Mouse (Mus musculus): ENCODE data around the gene Tspoap1. TPM values are rescaled to one million over a fixed set of nuclear protein-coding genes. Genes with fewer than 3 reads are reported as not detected.
A peak's percentile ranks its signal among the peaks of the same experiment; 100 is the strongest.

Tspoap1 gene
- total RNA-seq (2015; ENCODE audit: low replicate concordance) (6.7 and 8.6 TPM in 2 replicates), total RNA-seq (2017; ENCODE audit: low replicate concordance) (9.2 and 21.3 TPM in 2 replicates)

- no peak for ATAC-seq (replicated peaks; ENCODE audit: low FRiP score, poor library complexity, severe bottlenecking)
Observed at GRCm38 (mm10) chr11:87760301-87761081, at the start of gene Tspoap1. Gene Tspoap1 (plus strand): TSS chr11:87760541.

GRCm38 (mm10) chr11:87712188-87712587 lies 48.2 kb upstream of the Tspoap1 start:
- no peak for ATAC-seq (replicated peaks; ENCODE audit: low FRiP score, poor library complexity, severe bottlenecking)

- ATAC-seq (replicated peaks; ENCODE audit: low FRiP score, poor library complexity, severe bottlenecking): no peak
Observed at GRCm38 (mm10) chr11:87715999-87716398, 44.3 kb upstream of the Tspoap1 start.

- ATAC-seq (replicated peaks; ENCODE audit: low FRiP score, poor library complexity, severe bottlenecking): no peak
Observed at GRCm38 (mm10) chr11:87719526-87719925, 40.8 kb upstream of the Tspoap1 start.

- no peak for ATAC-seq (replicated peaks; ENCODE audit: low FRiP score, poor library complexity, severe bottlenecking)
Observed at GRCm38 (mm10) chr11:87720324-87720723, 40.0 kb upstream of the Tspoap1 start.

- ATAC-seq (replicated peaks; ENCODE audit: low FRiP score, poor library complexity, severe bottlenecking): no peak
Observed at GRCm38 (mm10) chr11:87720839-87721238, 39.5 kb upstream of the Tspoap1 start.

- ATAC-seq (replicated peaks; ENCODE audit: low FRiP score, poor library complexity, severe bottlenecking): no peak
Observed at GRCm38 (mm10) chr11:87722168-87722567, 38.2 kb upstream of the Tspoap1 start.

- ATAC-seq (replicated peaks; ENCODE audit: low FRiP score, poor library complexity, severe bottlenecking): no peak
Observed at GRCm38 (mm10) chr11:87722891-87723290, 37.5 kb upstream of the Tspoap1 start.

GRCm38 (mm10) chr11:87725515-87725914 lies 34.8 kb upstream of the Tspoap1 start:
- no peak for ATAC-seq (replicated peaks; ENCODE audit: low FRiP score, poor library complexity, severe bottlenecking)

- peak; percentile 82 for ATAC-seq (replicated peaks; ENCODE audit: low FRiP score, poor library complexity, severe bottlenecking)
Observed at GRCm38 (mm10) chr11:87725964-87726562, 34.3 kb upstream of the Tspoap1 start.

- ATAC-seq (replicated peaks; ENCODE audit: low FRiP score, poor library complexity, severe bottlenecking): no peak
Observed at GRCm38 (mm10) chr11:87727021-87727420, 33.3 kb upstream of the Tspoap1 start.

- ATAC-seq (replicated peaks; ENCODE audit: low FRiP score, poor library complexity, severe bottlenecking): no peak
Observed at GRCm38 (mm10) chr11:87727471-87727870, 32.9 kb upstream of the Tspoap1 start.

GRCm38 (mm10) chr11:87728850-87729592 lies 31.3 kb upstream of the Tspoap1 start:
- ATAC-seq (replicated peaks; ENCODE audit: low FRiP score, poor library complexity, severe bottlenecking): no peak; the same call in 1 of the 2 replicates

- ATAC-seq (replicated peaks; ENCODE audit: low FRiP score, poor library complexity, severe bottlenecking): peak; percentile 54
Observed at GRCm38 (mm10) chr11:87729593-87730185, 30.7 kb upstream of the Tspoap1 start.

- ATAC-seq (replicated peaks; ENCODE audit: low FRiP score, poor library complexity, severe bottlenecking): peak; percentile 28; the same call in 1 of the 2 replicates
Observed at GRCm38 (mm10) chr11:87730652-87731310, 29.6 kb upstream of the Tspoap1 start.

- ATAC-seq (replicated peaks; ENCODE audit: low FRiP score, poor library complexity, severe bottlenecking): no peak
Observed at GRCm38 (mm10) chr11:87734346-87734745, 26.0 kb upstream of the Tspoap1 start.

GRCm38 (mm10) chr11:87735691-87736090 lies 24.6 kb upstream of the Tspoap1 start:
- no peak for ATAC-seq (replicated peaks; ENCODE audit: low FRiP score, poor library complexity, severe bottlenecking)

GRCm38 (mm10) chr11:87736647-87737134 lies 23.6 kb upstream of the Tspoap1 start:
- peak; percentile 78 for ATAC-seq (replicated peaks; ENCODE audit: low FRiP score, poor library complexity, severe bottlenecking)

- peak; percentile 81 for ATAC-seq (replicated peaks; ENCODE audit: low FRiP score, poor library complexity, severe bottlenecking)
Observed at GRCm38 (mm10) chr11:87737175-87737740, 23.1 kb upstream of the Tspoap1 start, which contains the start of gene Supt4a. Gene Supt4a (plus strand): TSS chr11:87737552.

All from erythroid progenitor cell, adult 5-6 weeks (primary cell).